Mouse (Mus musculus): ENCODE data around the gene Mthfd1l.

GRCm38 (mm10) chr10:4199926-4200325, 227.0 kb downstream of the Mthfd1l start:
- no peak for TF ChIP-seq CTCF (IDR thresholded peaks at IDR 0.05; ENCODE audit: extremely low read depth, insufficient read depth, low read length)
- TF ChIP-seq POLR2A (IDR thresholded peaks at IDR 0.05; ENCODE audit: extremely low read depth, insufficient read depth, low read length): no peak
